Mouse (Mus musculus) adrenal gland, postnatal 4 days (tissue): ENCODE results near the gene Ceacam9. TPM values are rescaled to one million over a fixed set of nuclear protein-coding genes. Genes with fewer than 3 reads are reported as not detected.

Experiments used
- DNase-seq, 2 experiments: peaks; one replicate each; pipeline ENCODE4 v3.0.0; 2021 to 2022; ENCODE audit warnings: low spot score in 2 of 2, mixed read lengths in 2 of 2
- total RNA-seq, 2 experiments: library from RNA; stranded (reverse); gene quantifications; 2 replicates each; pipeline ENCODE4 v1.2.3; 2021

Ceacam9 gene
- total RNA-seq, 2 experiments from 2014 or later = not detected

- no peak for DNase-seq
These were observed 17.4 kb downstream of the Ceacam9 start for GRCm38 (mm10) chr7:16739056-16739604.

- no peak for DNase-seq
These were observed 23.6 kb downstream of the Ceacam9 start for GRCm38 (mm10) chr7:16745373-16745772.

- no peak for DNase-seq
These were observed 24.4 kb downstream of the Ceacam9 start for GRCm38 (mm10) chr7:16746093-16746492.

DNA sequence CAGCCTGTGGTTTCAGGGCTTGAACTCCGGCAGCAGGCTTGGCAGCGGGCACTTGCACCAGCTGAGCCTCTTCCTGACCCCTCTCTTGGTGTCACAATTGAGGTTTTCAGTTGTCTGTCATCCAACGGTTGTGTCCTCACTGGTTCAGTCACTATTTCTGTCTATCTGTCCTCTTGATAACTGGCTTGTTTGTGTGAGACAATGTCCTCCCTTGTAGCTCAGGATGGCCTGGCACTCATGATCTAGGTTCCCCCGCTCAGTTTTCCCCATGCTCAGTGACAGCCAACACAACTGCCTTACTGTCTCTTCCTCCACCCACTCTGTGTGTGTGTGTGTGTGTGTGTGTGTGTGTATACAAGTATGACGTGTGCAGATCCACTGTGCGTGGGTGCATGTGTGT, 25.9 kb downstream of the Ceacam9 start:
- no peak for DNase-seq

- DNase-seq = no peak
These were observed 30.3 kb downstream of the Ceacam9 start for GRCm38 (mm10) chr7:16752016-16752415.

- no peak for DNase-seq
These were observed 33.8 kb downstream of the Ceacam9 start for GRCm38 (mm10) chr7:16755362-16756017.

DNA sequence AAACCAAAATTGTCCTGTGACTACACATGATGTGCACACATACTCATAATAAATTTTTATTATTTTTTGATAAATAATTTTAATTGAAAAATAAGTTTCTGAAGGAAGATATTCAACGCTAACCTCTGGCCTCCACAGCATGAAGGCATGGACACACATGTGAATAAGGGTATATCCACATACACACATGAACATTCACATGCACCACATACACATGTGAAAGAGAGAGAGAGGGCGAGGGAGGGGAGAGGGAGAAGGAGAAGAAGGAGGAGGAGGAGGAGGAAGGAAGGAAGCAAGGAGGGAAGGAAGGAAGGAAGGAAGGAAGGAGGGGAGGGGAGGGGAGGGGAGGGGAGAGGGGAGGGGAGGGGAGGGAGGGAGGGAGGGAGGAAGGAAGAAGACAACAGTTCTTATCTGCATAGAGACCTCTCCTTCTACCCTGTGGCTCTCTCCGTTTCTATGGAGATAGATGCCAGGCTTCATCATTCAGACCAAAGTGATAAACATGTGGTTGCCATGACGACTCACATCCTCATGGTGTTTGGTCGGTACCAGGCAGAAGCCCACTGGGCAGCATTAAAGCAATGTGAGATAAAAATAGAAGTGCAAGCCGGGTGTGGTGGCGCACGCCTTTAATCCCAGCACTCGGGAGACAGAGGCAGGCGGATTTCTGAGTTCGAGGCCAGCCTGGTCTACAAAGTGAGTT, 37.3 kb downstream of the Ceacam9 start:
- DNase-seq = no peak

DNA sequence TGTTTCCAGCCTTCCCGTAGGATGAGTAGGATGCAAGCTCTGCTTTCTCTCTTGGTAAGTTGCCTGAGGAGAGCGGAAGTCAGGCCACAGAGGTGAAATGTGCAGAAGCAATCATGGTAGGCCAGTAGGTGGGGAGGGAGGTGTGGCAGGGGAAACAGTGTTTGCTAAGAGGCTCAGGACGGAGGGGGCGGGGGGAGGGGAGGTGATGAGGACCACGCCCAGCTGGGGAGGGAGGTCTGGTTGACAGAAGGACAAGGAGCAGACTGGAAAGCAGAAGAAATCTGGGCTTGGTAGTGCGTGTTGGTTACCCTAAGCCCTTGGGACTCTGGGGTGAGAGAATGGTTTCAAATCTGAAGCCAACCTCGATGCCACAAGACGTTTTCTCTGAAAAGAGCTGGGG, 38.6 kb downstream of the Ceacam9 start:
- DNase-seq = no peak

- DNase-seq = no peak
These were observed 39.3 kb downstream of the Ceacam9 start for GRCm38 (mm10) chr7:16761005-16761481.

DNA sequence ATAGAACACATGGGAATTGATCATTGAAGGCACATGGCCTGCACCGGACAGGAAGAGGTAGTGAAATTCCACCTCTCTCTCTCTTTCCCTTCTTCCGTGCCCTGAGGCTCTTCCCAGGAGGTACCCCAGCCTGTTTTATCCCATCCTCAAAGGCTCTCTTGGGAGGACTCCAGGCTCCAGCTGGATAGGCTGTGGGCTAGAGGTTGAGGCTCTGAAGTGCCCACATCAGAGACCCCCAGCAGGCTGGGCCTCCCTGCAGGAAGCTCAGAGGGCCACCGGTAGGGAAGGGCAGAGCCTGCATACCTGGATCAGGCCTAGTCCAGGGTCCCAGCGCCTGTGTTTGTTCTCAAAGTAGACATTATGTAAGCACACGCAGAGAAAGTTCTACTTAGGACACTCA, 39.9 kb downstream of the Ceacam9 start:
- DNase-seq = no peak

- no peak for DNase-seq
These were observed 41.9 kb downstream of the Ceacam9 start for GRCm38 (mm10) chr7:16763463-16764218.

DNA sequence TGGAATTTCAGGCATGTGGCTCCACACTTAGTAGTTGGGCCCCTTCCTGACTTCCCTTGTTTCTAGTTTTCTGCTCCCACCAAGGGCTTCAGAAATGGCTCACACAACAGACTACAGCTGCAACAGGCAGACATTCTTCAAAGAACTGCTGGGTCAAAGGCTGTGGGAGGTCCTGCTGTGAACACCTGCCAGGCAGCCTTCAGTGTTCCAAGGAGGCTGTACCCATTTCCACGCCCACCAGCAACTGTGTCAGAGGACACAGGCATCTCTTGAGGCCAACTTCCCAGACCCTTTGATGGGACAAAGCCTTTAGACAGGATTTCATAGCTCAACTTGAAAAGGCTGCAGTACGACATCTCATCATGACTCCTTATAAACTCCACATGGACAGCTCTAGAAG, 44.7 kb downstream of the Ceacam9 start:
- no peak for DNase-seq

Other genes with a start within 250 kb of the Ceacam9 start
- under 1 TPM in 1 of 2 experiments, not detected in 1; 0.20 TPM for gene Npas1, start 244.2 kb upstream of the Ceacam9 start, total RNA-seq
- gene Arhgap35, start 106.9 kb upstream of the Ceacam9 start, total RNA-seq = 10 to 100 TPM; 72.2 to 76.0 TPM
- gene Ceacam15, start 46.2 kb upstream of the Ceacam9 start, total RNA-seq = not detected
- 100 to 1,000 TPM; 169 to 179 TPM for gene Ap2s1, start 16.5 kb downstream of the Ceacam9 start, total RNA-seq
- gene Slc1a5, start 59.4 kb downstream of the Ceacam9 start, total RNA-seq = 10 to 100 TPM; 60.8 to 61.0 TPM
- gene Strn4, start 94.0 kb downstream of the Ceacam9 start, total RNA-seq = 100 to 1,000 TPM in 1 of 2 experiments, 10 to 100 TPM in 1; 96.9 to 106 TPM
- gene Fkrp, start 94.8 kb downstream of the Ceacam9 start, total RNA-seq = 10 to 100 TPM; 26.3 to 29.0 TPM
- 10 to 100 TPM; 22.0 to 22.2 TPM for gene Prkd2, start 121.0 kb downstream of the Ceacam9 start, total RNA-seq
- gene Dact3, start 153.4 kb downstream of the Ceacam9 start, total RNA-seq = 10 to 100 TPM; 12.7 to 13.7 TPM
- gene Gng8, start 169.9 kb downstream of the Ceacam9 start, total RNA-seq = 1 to 10 TPM; 2.4 to 4.0 TPM
- gene Ptgir, start 184.6 kb downstream of the Ceacam9 start, total RNA-seq = 1 to 10 TPM; 1.7 to 2.0 TPM
- 100 to 1,000 TPM; 330 to 344 TPM for gene Calm3, start 202.2 kb downstream of the Ceacam9 start, total RNA-seq
- gene Pnmal2, start 222.8 kb downstream of the Ceacam9 start, total RNA-seq = 10 to 100 TPM; 40.7 to 42.6 TPM
- gene Pnmal1, start 237.8 kb downstream of the Ceacam9 start, total RNA-seq = 1 to 10 TPM; 7.3 to 7.8 TPM